In genomic region chr4:56990215-56990584, GRCm38 (mm10) we compare ENCODE assay signal across 9 mouse cellular contexts. TPM values are rescaled to one million over a fixed set of nuclear protein-coding genes. Genes with fewer than 3 reads are reported as not detected.
A peak's percentile ranks its signal among the peaks of the same experiment; 100 is the strongest.
DNase-seq lines count a peak whose midpoint lies in the region; ATAC-seq lines count a peak whose summit lies in the region.
"Had no signal": no experiment of that assay in that cellular context is flagged by ENCODE, and none has a peak within 500 bp of the region (broad histone marks: within the 10 kb centered on the region; RNA-seq: fewer than 3 reads in every experiment).

Frrs1l (minus strand) TSS chr4:56990391.

- H3K4me3 ChIP-seq in liver, embryonic 11.5 days (ENCODE audit: low read depth, low read length), result peak within 1 kb of the TSS; percentile 55
- peak within 1 kb of the TSS; percentile 75 for H3K4me3 ChIP-seq in neural tube, embryonic 13.5 days
- H3K4me3 ChIP-seq: myocyte had no signal

- H3K27me3 ChIP-seq in liver, embryonic 11.5 days (replicated peaks; ENCODE audit: control insufficient read depth, insufficient read depth, low read length), result peaks cover 45% of the 10 kb centered on the region
- H3K27me3 ChIP-seq in neural tube, embryonic 13.5 days, result peaks cover 10% of the 10 kb centered on the region

- H3K27ac ChIP-seq in liver, embryonic 11.5 days (ENCODE audit: low read depth, low read length), result no peak within 1 kb of the TSS
- H3K27ac ChIP-seq in neural tube, embryonic 13.5 days (replicated peaks), result peak within 1 kb of the TSS; percentile 82

- no peaks in the 10 kb centered on the region for H3K36me3 ChIP-seq in liver, embryonic 11.5 days (ENCODE audit: control insufficient read depth, insufficient read depth, low read length)
- H3K36me3 ChIP-seq in neural tube, embryonic 13.5 days, result no peaks in the 10 kb centered on the region

- DNase-seq in liver, embryonic 11.5 days (ENCODE audit: low spot score), result no peak
- no peak for DNase-seq in liver
- DNase-seq in cerebellum, adult 9-10 months, result peak; percentile 67
- DNase-seq in frontal cortex, postnatal 14 days (ENCODE audit: low spot score in 2 of 2), result peak; percentile 36 to 56
- DNase-seq in left cerebral cortex, postnatal 10 days (ENCODE audit: extremely low spot score in 1 of 2, low spot score in 2 of 2), result peak; percentile 34 to 74
- DNase-seq in gastrocnemius, adult 18-20 months (ENCODE audit: low spot score), result no peak
- no peak for DNase-seq in B cell, adult 2 months

- H3K9me3 ChIP-seq in liver, embryonic 11.5 days (ENCODE audit: control insufficient read depth, low read length), result no peaks in the 10 kb centered on the region
- no peaks in the 10 kb centered on the region for H3K9me3 ChIP-seq in neural tube, embryonic 13.5 days

- H3K4me1 ChIP-seq in liver, embryonic 11.5 days (replicated peaks; ENCODE audit: control insufficient read depth, insufficient read depth, low read length), result peaks cover 3% of the 10 kb centered on the region; the same call in 1 of the 2 replicates
- peaks cover 20% of the 10 kb centered on the region for H3K4me1 ChIP-seq in neural tube, embryonic 13.5 days (replicated peaks)

- intact Hi-C loops in left cerebral cortex, postnatal 10 days (cut with DNase I), result no loop called here

- no peak for ATAC-seq in liver, embryonic 11.5 days (replicated peaks; ENCODE audit: low FRiP score)
- peak; percentile 95 for ATAC-seq in neural tube, embryonic 13.5 days (ENCODE audit: low read depth)

- 1% methylated on average over 43 of the region's 44 CpGs for WGBS in liver, embryonic 11.5 days
- WGBS in neural tube, embryonic 13.5 days, result under 1% methylated on average over 27 of the region's 44 CpGs

- H3K9ac ChIP-seq in liver, embryonic 11.5 days (ENCODE audit: low read depth, low read length), result no peak within 1 kb of the TSS
- H3K9ac ChIP-seq in neural tube, embryonic 13.5 days, result peak within 1 kb of the TSS; percentile 89

- peak within 1 kb of the TSS; percentile 85 for H3K4me2 ChIP-seq in liver, embryonic 11.5 days
- H3K4me2 ChIP-seq in neural tube, embryonic 13.5 days, result peak within 1 kb of the TSS; percentile 89

RNA-seq across cellular contexts. Expression of gene Frrs1l, which starts in this region (rescaled TPM):
- 0.09 and 0.33 TPM in 2 replicates for polyA plus RNA-seq in liver, embryonic 11.5 days (2014; fragmentation: Nextera tagmentation; extraction: Ambion mirVana)
- 100 to 1,000 TPM; 107 to 121 TPM for total RNA-seq in left cerebral cortex, postnatal 10 days (2021)
- polyA plus RNA-seq in neural tube, embryonic 13.5 days (2015; fragmentation: Nextera tagmentation; extraction: Ambion mirVana), result 13.8 and 15.1 TPM in 2 replicates
- not detected for total RNA-seq in gastrocnemius, adult 18-20 months (2021)
- polyA plus RNA-seq: myocyte had no signal

Comparison
In these comparisons a context has a peak if more than half of its experiments do, and no peak if none do; other contexts are left out.
1. RNA of gene Frrs1l (total RNA-seq): 107 to 121 TPM in left cerebral cortex, postnatal 10 days; not detected in gastrocnemius, adult 18-20 months; every median in the first group is over 100 times any median in the second.
2. RNA of gene Frrs1l (polyA plus RNA-seq): 13.8 to 15.1 TPM in neural tube, embryonic 13.5 days; 0.09 to 0.33 TPM in liver, embryonic 11.5 days; every median in the first group is over 10 times any median in the second.
3. DNase-seq: peak in cerebellum, adult 9-10 months (single experiment), frontal cortex, postnatal 14 days (2 of 2) and left cerebral cortex, postnatal 10 days (2 of 2); none in liver, embryonic 11.5 days (single experiment), liver (single experiment), gastrocnemius, adult 18-20 months (single experiment) and B cell, adult 2 months (0 of 2).